Mouse (Mus musculus) neural tube, embryonic 14.5 days (tissue): Measurements from ENCODE around the gene Il5. TPM values are rescaled to one million over a fixed set of nuclear protein-coding genes. Genes with fewer than 3 reads are reported as not detected.

ENCODE experiments used
- ATAC-seq: fragments of 200-750 bp; cut with Nextera tagmentation; 2 replicates; pipeline ENCODE4 v1.8.0; 2017; ENCODE audit warnings: low read depth, mild to moderate bottlenecking, moderate TSS enrichment, moderate library complexity
- H3K27ac ChIP-seq: fragments of 300-500 bp; sonication (generic); 2 replicates; pipeline ENCODE4 v1.5.1; 2014; ENCODE audit warnings: low read depth, mild to moderate bottlenecking, control low read depth, low read length, moderate library complexity, mixed read lengths
- H3K27me3 ChIP-seq: fragments of 300-500 bp; sonication (generic); 2 replicates; pipeline ENCODE4 v1.6.1; 2014; ENCODE audit warnings: low read length; ENCODE audit not compliant: control insufficient read depth, insufficient read depth
- H3K36me3 ChIP-seq: fragments of 300-500 bp; sonication (generic); 2 replicates; pipeline ENCODE4 v1.6.1; 2014; ENCODE audit warnings: low read length, mixed read lengths; ENCODE audit not compliant: control insufficient read depth, insufficient read depth
- H3K4me1 ChIP-seq: fragments of 300-500 bp; sonication (generic); 2 replicates; pipeline ENCODE4 v1.6.1; 2014; ENCODE audit warnings: low read length; ENCODE audit not compliant: control insufficient read depth, insufficient read depth
- H3K4me2 ChIP-seq: fragments of 300-500 bp; sonication (generic); 2 replicates; pipeline ENCODE4 v1.6.1; 2014; ENCODE audit warnings: mild to moderate bottlenecking, low read depth, low read length, control low read depth
- H3K4me3 ChIP-seq: fragments of 300-500 bp; sonication (generic); 2 replicates; pipeline ENCODE4 v1.5.1; 2014; ENCODE audit warnings: low read depth, low read length, control low read depth, mixed read lengths
- H3K9ac ChIP-seq: fragments of 300-500 bp; sonication (generic); replicated peaks from 2 replicates; pipeline ENCODE4 v1.6.1; 2014; ENCODE audit warnings: low read depth, mild to moderate bottlenecking, control low read depth, low read length, mixed read lengths
- H3K9me3 ChIP-seq: fragments of 300-500 bp; sonication (generic); 2 replicates; pipeline ENCODE4 v1.6.1; 2016; ENCODE audit warnings: low read length; ENCODE audit not compliant: control insufficient read depth
- WGBS: fragments of 180-500 bp; shearing (Covaris S2); extraction: QIAGEN DNeasy Blood & Tissue Kit; methylation state at CpG from one replicate; pipeline ENCODE4 v1.1.7; 2014; 5-methylcytosine and 5-hydroxymethylcytosine counted together
- microRNA-seq: library from miRNA; unstranded; fragments of <30 nt; microRNA quantifications from one replicate; pipeline ENCODE4, GENCODE M21; 2016
- polyA plus RNA-seq: library from polyadenylated mRNA; unstranded; fragments of >200 nt; fragmentation: Nextera tagmentation; extraction: Ambion mirVana; gene quantifications from 2 replicates; pipeline ENCODE4 v1.2.1, GENCODE M21; 2014

Gene Il5
- polyA plus RNA-seq, 1 experiment from 2014 or later = not detected

- WGBS = 81% methylated on average over 11 of the region's 11 CpGs
- no peak for ATAC-seq
- Histone ChIP-seq H3K36me3 (no peaks in the 10 kb centered on the region), H3K9me3 (no peaks in the 10 kb centered on the region), H3K4me3 (no peak overlapping the region; the same call in 1 of the 2 replicates), H3K27ac (no peak overlapping the region), H3K27me3 (peaks cover 7% of the 10 kb centered on the region), H3K4me2 (peak overlapping the region; percentile 98; the same call in 1 of the 2 replicates), H3K9ac (no peak overlapping the region), H3K4me1 (no peaks in the 10 kb centered on the region)
Observed at GRCm38 (mm10) chr11:53771001-53771744, 50.6 kb downstream of the Il5 start.

- no peak for ATAC-seq
- Histone ChIP-seq H3K36me3 (no peaks in the 10 kb centered on the region), H3K4me2 (no peak overlapping the region), H3K9me3 (no peaks in the 10 kb centered on the region), H3K9ac (no peak overlapping the region), H3K27me3 (peaks cover 7% of the 10 kb centered on the region), H3K27ac (no peak overlapping the region), H3K4me1 (no peaks in the 10 kb centered on the region), H3K4me3 (no peak overlapping the region)
- 78% methylated on average over 9 of the region's 9 CpGs for WGBS
Observed at GRCm38 (mm10) chr11:53772536-53772935, 51.9 kb downstream of the Il5 start.

- Histone ChIP-seq H3K4me1 (no peaks in the 10 kb centered on the region), H3K36me3 (no peaks in the 10 kb centered on the region), H3K4me2 (no peak within 1 kb of the TSS), H3K4me3 (no peak within 1 kb of the TSS), H3K27me3 (peaks cover 7% of the 10 kb centered on the region), H3K9me3 (no peaks in the 10 kb centered on the region), H3K27ac (no peak within 1 kb of the TSS), H3K9ac (no peak within 1 kb of the TSS)
- no peak for ATAC-seq
- WGBS = 94% methylated on average over 5 of the region's 5 CpGs
Observed at GRCm38 (mm10) chr11:53773087-53773486, 52.5 kb downstream of the Il5 start, which contains the start of gene Gm17334. Gene Gm17334 (minus strand): TSS chr11:53773187.

- no peaks in the 10 kb centered on the region for H3K4me1 ChIP-seq
- ATAC-seq = no peak
- H3K36me3 ChIP-seq = no peaks in the 10 kb centered on the region
- no peak overlapping the region for H3K4me3 ChIP-seq
- H3K9ac ChIP-seq = no peak overlapping the region
- H3K27me3 ChIP-seq = peaks cover 5% of the 10 kb centered on the region
- no peak overlapping the region for H3K4me2 ChIP-seq
- WGBS = 90% methylated on average over 16 of the region's 16 CpGs
- H3K9me3 ChIP-seq = no peaks in the 10 kb centered on the region
- H3K27ac ChIP-seq = no peak overlapping the region
Observed at GRCm38 (mm10) chr11:53773641-53774360, 53.2 kb downstream of the Il5 start.

Small RNAs within 50 kb of the gene (microRNA-seq; reads per million reads assigned to microRNA genes)
- not detected for gene Mir7671

Other genes with a start within 250 kb of the Il5 start
- 0.23 TPM in 1 of 2 replicates, not detected in the other for gene Gm9945, start 240.6 kb upstream of the Il5 start, polyA plus RNA-seq
- 0.66 and 1.1 TPM in 2 replicates for gene Sowaha, start 240.5 kb upstream of the Il5 start, polyA plus RNA-seq
- gene Sept8, start 201.5 kb upstream of the Il5 start, polyA plus RNA-seq = 20.5 and 25.0 TPM in 2 replicates
- gene Kif3a, start 153.4 kb upstream of the Il5 start, polyA plus RNA-seq = 280 and 308 TPM in 2 replicates
- 7.6 and 8.1 TPM in 2 replicates for gene Il4, start 102.1 kb upstream of the Il5 start, polyA plus RNA-seq
- not detected in 2 replicates for gene Il13, start 86.1 kb upstream of the Il5 start, polyA plus RNA-seq
- gene Rad50, start 13.5 kb upstream of the Il5 start, polyA plus RNA-seq = 11.2 and 12.0 TPM in 2 replicates
- 1.4 and 3.3 TPM in 2 replicates for gene Irf1, start 49.2 kb downstream of the Il5 start, polyA plus RNA-seq
- not detected in 2 replicates for gene Gm17334, start 52.4 kb downstream of the Il5 start, polyA plus RNA-seq
- 0.44 and 0.70 TPM in 2 replicates for gene Gm12216, start 138.5 kb downstream of the Il5 start, polyA plus RNA-seq
- gene Slc22a5, start 170.9 kb downstream of the Il5 start, polyA plus RNA-seq = 10.9 and 11.4 TPM in 2 replicates